Mouse (Mus musculus) heart, postnatal 10 days (tissue): ENCODE data around the gene Zfp341. TPM values are rescaled to one million over a fixed set of nuclear protein-coding genes. Genes with fewer than 3 reads are reported as not detected.
A peak's percentile ranks its signal among the peaks of the same experiment; 100 is the strongest.

Experiments used
- DNase-seq, 2 experiments: peaks; one replicate each; pipeline ENCODE4 v3.0.0; 2021
- intact Hi-C: fragments of 180-260 bp; cut with DNase I; formaldehyde crosslinking; loops from one replicate; pipeline ENCODE4 v1.15.1; 2025
- total RNA-seq, 2 experiments: library from RNA; stranded (reverse); gene quantifications; 2 replicates each; pipeline ENCODE4 v1.2.3; 2021

The Zfp341 gene
- total RNA-seq, 2 experiments from 2014 or later, result 2.2 to 2.9 TPM

GRCm38 (mm10) chr2:154668680-154669079 is 55.6 kb downstream of the Zfp341 start:
- no peak for DNase-seq
- intact Hi-C loops, result no loop called here

- DNase-seq, result no peak
- intact Hi-C loops, result no loop called here
Measured at GRCm38 (mm10) chr2:154670106-154670505, 57.0 kb downstream of the Zfp341 start.

GRCm38 (mm10) chr2:154670741-154671140 is 57.6 kb downstream of the Zfp341 start:
- intact Hi-C loops, result no loop called here
- DNase-seq, result no peak

GRCm38 (mm10) chr2:154674008-154674407 is 60.9 kb downstream of the Zfp341 start:
- DNase-seq, result peak in 1 of 2 experiments; percentile 20
- intact Hi-C loops, result no loop called here

- peak; percentile 62 to 75 for DNase-seq
- intact Hi-C loops, result no loop called here
Measured at GRCm38 (mm10) chr2:154676653-154677609, 63.8 kb downstream of the Zfp341 start.

GRCm38 (mm10) chr2:154677651-154678139 is 64.6 kb downstream of the Zfp341 start:
- DNase-seq, result peak; percentile 77 to 80

GRCm38 (mm10) chr2:154678995-154679394 is 65.9 kb downstream of the Zfp341 start:
- intact Hi-C loops, result no loop called here
- DNase-seq, result no peak

More at GRCm38 (mm10) chr2:154677651-154678139, 64.6 kb downstream of the Zfp341 start:
- intact Hi-C loops, result no loop called here

- intact Hi-C loops, result no loop called here
- no peak for DNase-seq
Measured at GRCm38 (mm10) chr2:154680337-154680736, 67.2 kb downstream of the Zfp341 start.

GRCm38 (mm10) chr2:154680941-154681340 is 67.8 kb downstream of the Zfp341 start:
- DNase-seq, result no peak
- intact Hi-C loops, result no loop called here

GRCm38 (mm10) chr2:154682712-154683111 is 69.6 kb downstream of the Zfp341 start:
- DNase-seq, result no peak
- intact Hi-C loops, result no loop called here

GRCm38 (mm10) chr2:154684901-154685470 is 71.9 kb downstream of the Zfp341 start:
- DNase-seq, result no peak
- intact Hi-C loops, result no loop called here

GRCm38 (mm10) chr2:154685772-154686171 is 72.7 kb downstream of the Zfp341 start:
- intact Hi-C loops, result no loop called here
- DNase-seq, result no peak

GRCm38 (mm10) chr2:154686819-154687218 is 73.7 kb downstream of the Zfp341 start:
- intact Hi-C loops, result no loop called here

GRCm38 (mm10) chr2:154689391-154689790 is 76.3 kb downstream of the Zfp341 start:
- no peak for DNase-seq
- intact Hi-C loops, result no loop called here

More at GRCm38 (mm10) chr2:154686819-154687218, 73.7 kb downstream of the Zfp341 start:
- DNase-seq, result no peak

GRCm38 (mm10) chr2:154690959-154691358 is 77.9 kb downstream of the Zfp341 start:
- DNase-seq, result no peak
- intact Hi-C loops, result no loop called here

- intact Hi-C loops, result no loop called here
- peak; percentile 52 to 59 for DNase-seq
Measured at GRCm38 (mm10) chr2:154693186-154693940, 80.3 kb downstream of the Zfp341 start.

GRCm38 (mm10) chr2:154693941-154694256 is 80.8 kb downstream of the Zfp341 start:
- peak; percentile 67 to 76 for DNase-seq
- intact Hi-C loops, result no loop called here

GRCm38 (mm10) chr2:154695690-154696089 is 82.6 kb downstream of the Zfp341 start:
- intact Hi-C loops, result no loop called here
- no peak for DNase-seq
